Mouse (Mus musculus) neural tube, embryonic 13.5 days (tissue): ENCODE results near the gene Hist1h2bf. TPM values are rescaled to one million over a fixed set of nuclear protein-coding genes. Genes with fewer than 3 reads are reported as not detected.
"Not testable (repeated sequence)": the region's sequence is repeated elsewhere in the genome, so short reads cannot be mapped to it uniquely, and the experiment has no call there.

Experiments
- ATAC-seq: fragments of 200-750 bp; cut with Nextera tagmentation; 2 replicates; pipeline ENCODE4 v1.8.0; 2017; ENCODE audit warnings: low read depth, mild to moderate bottlenecking, moderate TSS enrichment, moderate library complexity
- H3K27ac ChIP-seq: fragments of 300-500 bp; sonication (generic); replicated peaks from 2 replicates; pipeline ENCODE4 v1.5.1; 2015; ENCODE audit warnings: moderate library complexity, mild to moderate bottlenecking, inconsistent platforms
- H3K27me3 ChIP-seq: fragments of 300-500 bp; sonication (generic); 2 replicates; pipeline ENCODE4 v1.6.1; 2015; ENCODE audit warnings: mild to moderate bottlenecking, inconsistent platforms
- H3K36me3 ChIP-seq: fragments of 300-500 bp; sonication (generic); 2 replicates; pipeline ENCODE4 v1.6.1; 2015; ENCODE audit warnings: mild to moderate bottlenecking, inconsistent platforms
- H3K4me1 ChIP-seq: fragments of 300-500 bp; sonication (generic); replicated peaks from 2 replicates; pipeline ENCODE4 v1.6.1; 2015; ENCODE audit warnings: inconsistent platforms
- H3K4me2 ChIP-seq: fragments of 300-500 bp; sonication (generic); 2 replicates; pipeline ENCODE4 v1.6.1; 2015; ENCODE audit warnings: inconsistent platforms, mild to moderate bottlenecking, moderate library complexity
- H3K4me3 ChIP-seq: fragments of 300-500 bp; sonication (generic); 2 replicates; pipeline ENCODE4 v1.5.1; 2015; ENCODE audit warnings: mild to moderate bottlenecking, inconsistent platforms
- H3K9ac ChIP-seq: fragments of 300-500 bp; sonication (generic); 2 replicates; pipeline ENCODE4 v1.6.1; 2015; ENCODE audit warnings: moderate library complexity, mild to moderate bottlenecking, inconsistent platforms
- H3K9me3 ChIP-seq: fragments of 300-500 bp; sonication (generic); 2 replicates; pipeline ENCODE4 v1.6.1; 2016; ENCODE audit warnings: inconsistent platforms
- WGBS: fragments of 180-500 bp; shearing (Covaris S2); methylation state at CpG from one replicate; pipeline ENCODE4 v1.1.7; 2015; 5-methylcytosine and 5-hydroxymethylcytosine counted together
- polyA plus RNA-seq: library from polyadenylated mRNA; unstranded; fragments of >200 nt; fragmentation: Nextera tagmentation; extraction: Ambion mirVana; gene quantifications from 2 replicates; pipeline ENCODE4 v1.2.1, GENCODE M21; 2015

Hist1h2bf gene
- polyA plus RNA-seq, 1 experiment from 2014 or later, result 1.6 TPM

DNA sequence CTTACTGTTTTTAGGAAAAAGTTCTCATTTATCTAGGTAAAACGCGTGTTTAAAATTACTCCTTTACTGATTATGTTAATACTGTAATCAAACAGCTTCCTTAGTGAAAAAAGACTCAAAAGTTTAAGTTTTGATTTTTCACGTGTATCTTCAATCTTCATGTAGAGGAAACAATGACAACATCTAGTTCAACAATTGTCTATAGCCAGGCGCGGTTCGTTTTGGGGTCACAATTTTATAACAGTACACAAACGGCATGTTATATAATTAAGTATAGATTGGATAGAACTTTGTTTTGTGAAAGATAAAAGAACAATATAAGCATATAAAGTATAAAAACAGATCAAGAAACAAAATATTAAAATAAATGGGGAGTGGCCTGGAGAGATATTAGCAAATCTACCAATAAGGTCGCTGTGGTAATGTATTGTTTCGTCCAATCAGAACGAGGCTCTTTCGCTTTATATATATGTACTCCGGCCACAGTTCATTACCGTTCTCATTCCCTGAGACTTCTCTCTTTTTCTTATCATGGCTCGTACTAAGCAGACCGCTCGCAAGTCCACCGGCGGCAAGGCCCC lies 1.4 kb upstream of the Hist1h2bf start, which contains the start of gene Hist1h3d:
Hist1h3d (plus strand) TSS at position 493 of the 581 bp plus-strand sequence.
- H3K27me3 ChIP-seq, result no peaks in the 10 kb centered on the region
- under 1% methylated on average over 18 of the region's 18 CpGs for WGBS
- H3K27ac ChIP-seq, result peak within 1 kb of the TSS; percentile 84
- H3K9me3 ChIP-seq, result no peaks in the 10 kb centered on the region
- peaks cover 38% of the 10 kb centered on the region for H3K4me1 ChIP-seq
- peak within 1 kb of the TSS; percentile 81 for H3K4me2 ChIP-seq
- peak within 1 kb of the TSS; percentile 42 for H3K4me3 ChIP-seq
- H3K9ac ChIP-seq, result peak within 1 kb of the TSS; percentile 78
- ATAC-seq, result peak; percentile 60
- no peaks in the 10 kb centered on the region for H3K36me3 ChIP-seq

DNA sequence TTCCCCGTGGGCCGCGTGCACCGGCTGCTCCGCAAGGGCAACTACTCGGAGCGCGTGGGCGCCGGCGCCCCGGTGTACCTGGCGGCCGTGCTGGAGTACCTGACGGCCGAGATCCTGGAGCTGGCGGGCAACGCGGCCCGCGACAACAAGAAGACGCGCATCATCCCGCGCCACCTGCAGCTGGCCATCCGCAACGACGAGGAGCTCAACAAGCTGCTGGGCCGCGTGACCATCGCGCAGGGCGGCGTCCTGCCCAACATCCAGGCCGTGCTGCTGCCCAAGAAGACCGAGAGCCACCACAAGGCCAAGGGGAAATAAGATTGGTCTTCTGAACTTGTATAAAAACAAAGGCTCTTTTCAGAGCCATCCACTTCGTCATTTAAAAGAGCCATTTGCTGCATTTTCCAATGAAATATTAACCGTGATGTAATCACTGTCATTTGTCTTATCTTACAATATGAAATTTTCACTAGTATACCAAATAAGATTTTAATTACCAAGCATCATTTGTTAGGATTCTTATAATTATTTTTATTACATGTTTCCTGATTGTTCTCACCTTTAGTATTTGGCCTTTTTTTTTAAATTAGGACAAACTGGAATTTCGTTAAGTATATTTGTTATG lies 662 bp upstream of the Hist1h2bf start:
- peak; percentile 6; the same call in 1 of the 2 replicates for ATAC-seq
- Histone ChIP-seq H3K4me1 (peaks cover 42% of the 10 kb centered on the region), H3K4me3 (peak overlapping the region; percentile 45), H3K4me2 (peak overlapping the region; percentile 81), H3K9ac (peak overlapping the region; percentile 59; the same call in 1 of the 2 replicates), H3K27ac (peak overlapping the region; percentile 84)
- under 1% methylated on average over 7 of the region's 39 CpGs for WGBS
- not testable (repeated sequence) for H3K36me3 ChIP-seq, H3K9me3 ChIP-seq, H3K27me3 ChIP-seq

DNA sequence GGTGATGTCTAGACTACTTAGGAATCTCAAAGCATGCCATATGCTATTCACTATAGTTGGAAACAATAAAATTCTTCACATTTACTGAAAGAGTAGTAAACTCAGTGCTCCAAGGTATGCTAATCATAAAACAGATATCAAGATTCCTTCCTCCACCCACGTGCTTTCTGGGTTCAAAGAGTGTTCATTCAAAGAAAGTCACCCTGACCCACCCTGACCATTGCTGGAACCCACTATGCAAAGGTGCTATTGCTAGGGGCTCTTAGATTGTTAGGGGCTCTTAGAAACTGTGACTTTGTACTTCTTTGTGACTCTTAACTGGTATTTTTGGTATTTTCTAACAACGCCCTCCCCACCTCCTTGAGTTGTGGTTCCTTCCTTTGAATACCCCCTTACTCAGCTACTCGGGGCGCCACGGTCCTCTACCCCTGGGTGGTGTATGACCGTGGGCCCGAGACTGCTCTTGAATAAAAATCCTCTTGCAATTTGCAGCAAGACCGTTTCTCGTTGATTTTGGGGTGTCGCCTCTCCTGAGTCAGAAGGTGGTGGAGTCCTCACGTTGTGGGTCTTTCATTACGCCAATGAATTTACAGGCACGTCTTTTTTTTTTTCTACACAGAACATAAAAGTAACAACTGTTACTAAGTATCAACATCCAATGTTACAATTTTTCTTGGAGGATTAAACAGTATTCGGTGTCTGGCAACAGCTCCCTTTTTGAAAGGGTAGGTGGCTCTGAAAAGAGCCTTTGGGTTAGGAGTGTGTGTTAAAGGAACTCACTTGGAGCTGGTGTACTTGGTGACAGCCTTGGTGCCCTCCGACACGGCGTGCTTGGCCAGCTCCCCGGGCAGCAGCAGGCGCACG lies 730 bp downstream of the Hist1h2bf start:
- WGBS, result 11% methylated on average over 20 of the region's 20 CpGs
- H3K4me3 ChIP-seq, result peak overlapping the region; percentile 45
- not testable (repeated sequence) for ATAC-seq, H3K36me3 ChIP-seq, H3K27me3 ChIP-seq, H3K9me3 ChIP-seq
- peak overlapping the region; percentile 80 for H3K9ac ChIP-seq
- H3K4me1 ChIP-seq, result peaks cover 42% of the 10 kb centered on the region
- H3K4me2 ChIP-seq, result peak overlapping the region; percentile 81
- peak overlapping the region; percentile 96 for H3K27ac ChIP-seq

DNA sequence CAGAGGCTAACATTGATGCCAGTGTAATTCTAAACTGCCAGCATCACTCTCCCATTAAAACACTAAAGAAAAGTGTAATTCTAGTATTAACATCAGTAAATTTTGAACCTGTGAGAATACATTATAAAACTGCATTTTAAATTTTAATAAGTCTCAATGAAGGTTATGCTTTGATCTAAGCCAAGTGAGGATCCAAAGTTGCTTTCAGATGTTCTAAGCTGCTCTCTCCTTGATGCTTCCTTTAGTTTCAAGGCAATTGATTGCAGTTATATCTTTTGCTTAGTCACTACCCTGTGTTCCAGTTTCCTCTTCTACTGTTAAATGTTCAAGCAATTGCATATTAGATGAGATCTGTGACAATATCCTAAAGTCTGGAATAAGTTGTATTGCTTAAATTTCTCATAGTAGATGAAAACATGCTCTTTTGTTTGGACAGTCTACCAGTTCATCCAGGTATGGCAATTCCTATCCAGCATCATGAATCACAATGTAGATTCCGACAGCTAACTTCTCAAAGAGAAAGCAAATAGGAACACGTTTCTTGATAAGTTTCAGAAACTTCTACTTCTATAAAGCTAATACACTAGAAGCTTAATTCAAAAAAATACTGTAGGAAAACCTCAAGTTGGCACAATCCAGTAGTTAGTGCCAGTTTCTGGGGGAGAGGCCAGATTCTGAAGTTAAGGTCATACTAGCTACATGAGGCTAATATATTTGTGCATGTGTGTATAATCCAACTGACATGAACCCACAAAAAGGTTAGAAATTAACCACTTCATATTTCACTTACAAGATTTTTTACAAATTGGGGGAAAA lies 1.6 kb downstream of the Hist1h2bf start:
- H3K36me3 ChIP-seq, result no peaks in the 10 kb centered on the region
- 35% methylated on average over 2 of the region's 2 CpGs for WGBS
- H3K9ac ChIP-seq, result peak overlapping the region; percentile 80
- peaks cover 42% of the 10 kb centered on the region for H3K4me1 ChIP-seq
- H3K27ac ChIP-seq, result peak overlapping the region; percentile 96
- no peaks in the 10 kb centered on the region for H3K27me3 ChIP-seq
- ATAC-seq, result no peak
- H3K4me2 ChIP-seq, result peak overlapping the region; percentile 81
- H3K4me3 ChIP-seq, result peak overlapping the region; percentile 45
- H3K9me3 ChIP-seq, result no peaks in the 10 kb centered on the region

DNA sequence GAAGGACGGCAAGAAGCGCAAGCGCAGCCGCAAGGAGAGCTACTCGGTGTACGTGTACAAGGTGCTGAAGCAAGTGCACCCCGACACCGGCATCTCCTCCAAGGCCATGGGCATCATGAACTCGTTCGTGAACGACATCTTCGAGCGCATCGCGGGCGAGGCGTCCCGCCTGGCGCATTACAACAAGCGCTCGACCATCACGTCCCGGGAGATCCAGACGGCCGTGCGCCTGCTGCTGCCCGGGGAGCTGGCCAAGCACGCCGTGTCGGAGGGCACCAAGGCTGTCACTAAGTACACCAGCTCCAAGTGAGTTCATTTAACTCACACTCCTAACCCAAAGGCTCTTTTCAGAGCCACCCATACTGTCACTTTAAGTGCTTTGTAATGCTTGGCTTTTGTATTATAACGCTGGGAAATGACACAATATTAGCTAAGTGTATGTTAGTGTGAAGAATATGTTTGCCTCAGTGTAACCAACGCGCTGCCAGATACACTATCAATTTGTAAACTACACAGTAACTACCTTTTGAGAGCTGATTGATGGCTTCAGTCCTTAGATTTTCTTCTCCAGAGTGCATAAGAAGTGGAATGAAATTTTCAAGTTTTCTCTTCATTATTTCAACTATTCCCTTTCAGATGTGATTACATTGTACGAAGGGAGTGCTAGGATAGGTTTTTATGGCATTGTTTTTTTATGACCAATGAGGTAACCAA lies 2.3 kb downstream of the Hist1h2bf start:
- not testable (repeated sequence) for ATAC-seq
- under 1% methylated on average over 14 of the region's 34 CpGs for WGBS

DNA sequence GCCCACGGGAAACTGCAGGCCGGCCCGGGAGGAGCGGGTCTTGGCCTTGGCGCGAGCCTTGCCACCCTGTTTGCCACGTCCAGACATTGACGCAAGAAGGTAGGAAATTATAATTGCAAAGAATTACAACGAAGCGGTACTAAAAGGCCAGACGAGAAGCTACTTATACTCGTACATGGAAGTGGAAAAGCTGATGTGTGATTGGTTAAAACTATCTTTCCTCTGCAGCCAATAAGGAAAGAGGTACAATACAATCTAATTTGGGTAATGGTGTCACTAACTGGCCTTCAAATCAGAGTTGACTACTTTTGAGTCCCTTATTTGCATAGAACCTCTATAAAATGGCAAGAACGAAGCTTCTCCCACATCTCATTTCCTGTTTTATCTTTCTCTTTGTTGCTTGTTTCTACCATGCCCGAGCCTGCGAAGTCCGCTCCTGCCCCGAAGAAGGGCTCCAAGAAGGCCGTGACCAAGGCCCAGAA lies 2.9 kb downstream of the Hist1h2bf start, which contains the start of the genes Hist1h2ae and Hist1h2bg:
Hist1h2ae (minus strand) TSS at position 199 of the 482 bp plus-strand sequence.
Hist1h2bg (plus strand) TSS at position 375 of the 482 bp plus-strand sequence.
- peak within 1 kb of the TSS; percentile 45 for H3K4me3 ChIP-seq
- H3K27ac ChIP-seq, result peak within 1 kb of the TSS; percentile 96
- no peaks in the 10 kb centered on the region for H3K36me3 ChIP-seq
- H3K4me1 ChIP-seq, result peaks cover 28% of the 10 kb centered on the region
- no peaks in the 10 kb centered on the region for H3K27me3 ChIP-seq
- 0% methylated on average over 18 of the region's 18 CpGs for WGBS
- peak within 1 kb of the TSS; percentile 80 for H3K9ac ChIP-seq
- peak within 1 kb of the TSS; percentile 81 for H3K4me2 ChIP-seq
- no peaks in the 10 kb centered on the region for H3K9me3 ChIP-seq
- peak; percentile 91 for ATAC-seq

More for the DNA sequence above, 2.3 kb downstream of the Hist1h2bf start:
- Histone ChIP-seq H3K27ac (peak overlapping the region; percentile 96), H3K4me2 (peak overlapping the region; percentile 81), H3K4me3 (peak overlapping the region; percentile 45), H3K9ac (peak overlapping the region; percentile 80), H3K4me1 (peaks cover 34% of the 10 kb centered on the region)
- not testable (repeated sequence) for H3K9me3 ChIP-seq, H3K27me3 ChIP-seq, H3K36me3 ChIP-seq

DNA sequence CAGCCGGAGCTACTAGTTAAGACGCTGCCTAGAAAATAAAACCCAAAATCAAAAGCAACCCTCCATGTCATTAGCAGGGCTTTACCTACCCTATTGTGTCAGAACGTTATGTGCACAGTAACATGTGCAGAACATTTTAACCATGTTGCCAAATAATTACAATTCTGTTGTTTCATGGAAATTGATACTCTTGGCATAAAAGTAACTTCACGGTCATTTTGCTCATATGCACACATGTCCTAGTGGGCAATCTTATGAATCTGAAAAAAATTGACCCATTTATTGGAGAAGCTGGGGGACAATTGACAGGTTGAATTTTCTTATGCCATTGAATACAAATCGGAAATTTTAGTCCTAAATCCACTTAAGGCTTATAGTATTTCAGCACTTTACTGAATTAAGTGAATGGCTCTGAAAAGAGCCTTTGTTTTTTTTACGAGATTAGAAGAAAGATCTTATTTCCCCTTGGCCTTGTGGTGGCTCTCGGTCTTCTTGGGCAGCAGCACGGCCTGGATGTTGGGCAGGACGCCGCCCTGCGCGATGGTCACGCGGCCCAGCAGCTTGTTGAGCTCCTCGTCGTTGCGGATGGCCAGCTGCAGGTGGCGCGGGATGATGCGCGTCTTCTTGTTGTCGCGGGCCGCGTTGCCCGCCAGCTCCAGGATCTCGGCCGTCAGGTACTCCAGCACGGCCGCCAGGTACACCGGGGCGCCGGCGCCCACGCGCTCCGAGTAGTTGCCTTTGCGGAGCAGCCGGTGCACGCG lies 3.6 kb downstream of the Hist1h2bf start:
- H3K36me3 ChIP-seq, H3K27me3 ChIP-seq, H3K9me3 ChIP-seq: not testable (repeated sequence)
- Histone ChIP-seq H3K9ac (peak overlapping the region; percentile 67), H3K4me1 (peaks cover 27% of the 10 kb centered on the region), H3K4me2 (peak overlapping the region; percentile 81), H3K27ac (peak overlapping the region; percentile 96), H3K4me3 (peak overlapping the region; percentile 45)
- WGBS, result 1% methylated on average over 27 of the region's 41 CpGs
- peak; percentile 30 for ATAC-seq

DNA sequence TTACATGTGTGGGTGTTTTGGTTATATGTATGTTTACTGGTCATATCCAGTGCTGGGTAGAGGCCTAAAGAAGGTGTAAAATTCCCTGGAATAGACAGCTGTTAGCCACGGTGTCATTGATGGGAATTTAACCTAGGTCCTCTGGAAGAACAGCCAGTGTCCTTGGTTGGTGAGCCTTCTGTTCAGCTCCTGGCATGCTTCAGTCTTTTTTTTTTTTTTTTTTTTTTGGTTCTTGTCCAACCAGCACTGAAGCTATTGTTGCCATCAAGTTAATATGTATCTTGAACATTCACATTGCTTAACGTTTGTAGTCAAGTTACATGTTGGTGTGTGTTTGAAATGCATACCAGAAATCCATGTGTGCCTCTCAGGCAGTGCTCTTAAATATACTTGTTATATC lies 9.5 kb downstream of the Hist1h2bf start:
- no peak overlapping the region for H3K9ac ChIP-seq
- H3K36me3 ChIP-seq, result no peaks in the 10 kb centered on the region
- H3K4me3 ChIP-seq, result no peak overlapping the region
- no peaks in the 10 kb centered on the region for H3K27me3 ChIP-seq
- peak overlapping the region; percentile 98 for H3K27ac ChIP-seq
- no peak overlapping the region for H3K4me2 ChIP-seq
- H3K4me1 ChIP-seq, result peaks cover 3% of the 10 kb centered on the region; the same call in 1 of the 2 replicates
- WGBS, result 82% methylated on average over 2 of the region's 2 CpGs
- no peak for ATAC-seq
- H3K9me3 ChIP-seq, result no peaks in the 10 kb centered on the region

- 3% methylated on average over 18 of the region's 18 CpGs for WGBS
- Histone ChIP-seq H3K9ac (peak overlapping the region; percentile 75), H3K4me3 (peak overlapping the region; percentile 45), H3K4me2 (peak overlapping the region; percentile 75), H3K27me3 (no peaks in the 10 kb centered on the region), H3K36me3 (no peaks in the 10 kb centered on the region), H3K9me3 (no peaks in the 10 kb centered on the region), H3K27ac (peak overlapping the region; percentile 98), H3K4me1 (peaks cover 3% of the 10 kb centered on the region; the same call in 1 of the 2 replicates)
- peak; percentile 57 for ATAC-seq
These were observed 11.1 kb downstream of the Hist1h2bf start for GRCm38 (mm10) chr13:23562699-23563462.
